30 mouse cellular contexts compared by ENCODE assay signal in genomic region chr6:128833046-128833445, GRCm38 (mm10). TPM values are rescaled to one million over a fixed set of nuclear protein-coding genes. Genes with fewer than 3 reads are reported as not detected.
"Had no signal": no experiment of that assay in that cellular context is flagged by ENCODE, and none has a peak within 500 bp of the region (broad histone marks: within the 10 kb centered on the region; RNA-seq: fewer than 3 reads in every experiment).

No protein-coding gene starts in this region.

- H3K36me3 ChIP-seq: limb, embryonic 12.5 days; limb, embryonic 15.5 days; midbrain, embryonic 10.5 days; midbrain, embryonic 13.5 days; neural tube, embryonic 12.5 days; neural tube, embryonic 15.5 days had no signal

- H3K4me3 ChIP-seq: layer of hippocampus, adult 2 months; limb, embryonic 12.5 days; limb, embryonic 15.5 days; megakaryocyte, embryonic 14.5 days; midbrain, embryonic 10.5 days; midbrain, embryonic 13.5 days; neural tube, embryonic 12.5 days; neural tube, embryonic 15.5 days had no signal

- DNase-seq: kidney, adult 18-20 months; kidney, adult 9 months; kidney, postnatal 14 days; layer of hippocampus, adult 9-11 months; liver, postnatal 0 days; lung, embryonic 14.5 days; lung, postnatal 36 days; retina, postnatal 1 day; thymus, postnatal 14 days had no signal

- H3K9me3 ChIP-seq: limb, embryonic 12.5 days; limb, embryonic 15.5 days; megakaryocyte, embryonic 14.5 days; midbrain, embryonic 10.5 days; midbrain, embryonic 13.5 days; neural tube, embryonic 12.5 days; neural tube, embryonic 15.5 days had no signal

- H3K27me3 ChIP-seq: limb, embryonic 12.5 days; limb, embryonic 15.5 days; megakaryocyte, embryonic 14.5 days; midbrain, embryonic 13.5 days; neural tube, embryonic 12.5 days; neural tube, embryonic 15.5 days had no signal

- ATAC-seq: intestine, embryonic 16.5 days; liver, postnatal 0 days; lung, postnatal 0 days; midbrain, embryonic 13.5 days; midbrain, embryonic 16.5 days had no signal

- H3K27ac ChIP-seq: layer of hippocampus, adult 2 months; limb, embryonic 12.5 days; limb, embryonic 15.5 days; liver, embryonic 14.5 days; midbrain, embryonic 10.5 days; midbrain, embryonic 13.5 days; neural tube, embryonic 12.5 days; neural tube, embryonic 15.5 days; stomach, postnatal 0 days had no signal

RNA-seq across cellular contexts. Expression of gene Klrb1b, which starts 6.9 kb away (rescaled TPM):
- total RNA-seq: layer of hippocampus, adult 2 months; layer of hippocampus, postnatal 25 days; left cerebral cortex, adult 18-20 months; left cerebral cortex, postnatal 10 days; left cerebral cortex, postnatal 36 days had no signal
- polyA plus RNA-seq: limb, embryonic 12.5 days; liver, embryonic 11.5 days; lung, embryonic 14.5 days; midbrain, embryonic 10.5 days; midbrain, embryonic 13.5 days; midbrain, embryonic 16.5 days; neural tube, embryonic 12.5 days; neural tube, embryonic 15.5 days had no signal

RNA-seq across cellular contexts. Expression of gene Gm44511, which starts 6.9 kb away (rescaled TPM):
- total RNA-seq: layer of hippocampus, adult 2 months; layer of hippocampus, postnatal 25 days; left cerebral cortex, adult 18-20 months; left cerebral cortex, postnatal 10 days; left cerebral cortex, postnatal 36 days had no signal
- polyA plus RNA-seq: kidney, embryonic 16.5 days; limb, embryonic 12.5 days; limb, embryonic 15.5 days; liver, embryonic 11.5 days; liver, embryonic 14.5 days; liver, postnatal 0 days; lung, embryonic 14.5 days; midbrain, embryonic 10.5 days; midbrain, embryonic 13.5 days; midbrain, embryonic 16.5 days; neural tube, embryonic 12.5 days; neural tube, embryonic 15.5 days; stomach, embryonic 14.5 days; stomach, postnatal 0 days had no signal

RNA-seq across cellular contexts. Expression of gene Klrb1c, which starts 44.0 kb away (rescaled TPM):
- total RNA-seq: layer of hippocampus, adult 2 months; layer of hippocampus, postnatal 25 days; left cerebral cortex, adult 18-20 months; left cerebral cortex, postnatal 10 days; left cerebral cortex, postnatal 36 days had no signal
- polyA plus RNA-seq: limb, embryonic 12.5 days; limb, embryonic 15.5 days; liver, embryonic 11.5 days; midbrain, embryonic 10.5 days; midbrain, embryonic 13.5 days; midbrain, embryonic 16.5 days; neural tube, embryonic 12.5 days; small intestine, adult 2 months; stomach, embryonic 14.5 days had no signal

RNA-seq across cellular contexts. Expression of gene Clec2i, which starts 54.3 kb away (rescaled TPM):
- total RNA-seq: layer of hippocampus, adult 2 months; layer of hippocampus, postnatal 25 days; left cerebral cortex, adult 18-20 months; left cerebral cortex, postnatal 10 days; left cerebral cortex, postnatal 36 days had no signal
- polyA plus RNA-seq: kidney, embryonic 16.5 days; limb, embryonic 12.5 days; limb, embryonic 15.5 days; liver, embryonic 11.5 days; midbrain, embryonic 10.5 days; midbrain, embryonic 13.5 days; midbrain, embryonic 16.5 days; neural tube, embryonic 12.5 days; neural tube, embryonic 15.5 days; small intestine, adult 2 months; stomach, embryonic 14.5 days had no signal
